Mouse (Mus musculus): ENCODE measurements around the gene Irgc1. TPM values are rescaled to one million over a fixed set of nuclear protein-coding genes. Genes with fewer than 3 reads are reported as not detected.

The Irgc1 gene
- total and polyA plus RNA-seq, 3 experiments, result not detected

DNA sequence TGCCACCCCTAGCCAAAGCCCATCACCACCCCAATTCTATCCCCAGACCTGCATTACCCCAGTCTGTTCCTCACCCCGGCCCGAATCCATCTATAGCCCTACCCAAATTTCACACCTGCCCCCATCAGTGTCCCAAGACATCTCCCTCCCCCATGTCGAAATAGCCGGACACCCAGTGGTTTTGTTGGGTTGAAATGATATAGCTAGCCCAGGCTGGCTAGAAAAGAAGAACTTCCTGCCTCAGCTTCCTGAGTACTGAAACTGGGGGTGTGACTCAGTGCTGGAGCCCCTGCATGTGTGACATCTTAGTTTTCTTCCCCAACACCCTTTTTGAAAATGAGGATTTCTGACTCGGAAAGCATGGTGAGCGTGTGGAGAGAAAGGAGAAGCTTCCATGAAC is 14.7 kb upstream of the Irgc1 start:
- Histone ChIP-seq H3K4me1 (ENCODE audit: control insufficient read depth in 1 of 2, insufficient read depth in 2 of 2, low read length in 2 of 2) (peaks cover 2 to 14% of the 10 kb centered on the region in 2 experiments), H3K9ac (ENCODE audit: control insufficient read depth, low read depth, low read length, poor library complexity, severe bottlenecking) (no peak overlapping the region), H3K4me3 (ENCODE audit: control insufficient read depth in 1 of 2, insufficient read depth in 1 of 2, low read depth in 2 of 2, low read length in 2 of 2) (no peak overlapping the region), H3K79me2 (ENCODE audit: control insufficient read depth, insufficient read depth, low read length, poor library complexity) (0 out of 2 replicates have a peak, but pooled peaks cover 2% of the 10 kb centered on the region), H3K36me3 (ENCODE audit: control insufficient read depth in 1 of 2, insufficient read depth in 2 of 2, low read length in 2 of 2) (peaks cover 0 to 4% of the 10 kb centered on the region in 2 experiments; a peak in 2 of 4 replicates), H3K9me3 (replicated peaks; ENCODE audit: insufficient read depth, low read length) (no peaks in the 10 kb centered on the region), H3K27me3 (ENCODE audit: control insufficient read depth in 1 of 2, insufficient read depth in 2 of 2, low read length in 2 of 2) (no peaks in the 10 kb centered on the region), H3K27ac (ENCODE audit: control insufficient read depth, low read depth, low read length) (no peak overlapping the region)
- no peak for DNase-seq (ENCODE audit: low read depth, low spot score)
- TF ChIP-seq ELF1 (IDR thresholded peaks at IDR 0.05; ENCODE audit: low read depth, low read length) (no peak), POLR2A (IDR thresholded peaks at IDR 0.05; ENCODE audit: control insufficient read depth in 1 of 2, insufficient read depth in 1 of 2, low read depth in 1 of 2, low read length in 2 of 2, poor library complexity in 1 of 2) (no peak), JUND (IDR thresholded peaks at IDR 0.05; ENCODE audit: low read depth, low read length) (no peak), POLR2AphosphoS2 (IDR thresholded peaks at IDR 0.05; ENCODE audit: low read length) (no peak), HCFC1 (IDR thresholded peaks at IDR 0.05; ENCODE audit: low read depth, low read length) (no peak), ZMIZ1 (IDR thresholded peaks at IDR 0.05; ENCODE audit: low read depth, low read length) (no peak), ZNF384 (IDR thresholded peaks at IDR 0.05; ENCODE audit: low read depth, low read length) (no peak)

- Histone ChIP-seq H3K79me2 (ENCODE audit: control insufficient read depth, insufficient read depth, low read length, poor library complexity) (0 out of 2 replicates have a peak, but pooled peaks cover 2% of the 10 kb centered on the region), H3K27ac (ENCODE audit: control insufficient read depth, low read depth, low read length) (peak within 1 kb of the TSS; percentile 42), H3K36me3 (ENCODE audit: control insufficient read depth in 1 of 2, insufficient read depth in 2 of 2, low read length in 2 of 2) (peaks cover 0 to 5% of the 10 kb centered on the region in 2 experiments; a peak in 2 of 4 replicates), H3K4me3 (ENCODE audit: control insufficient read depth in 1 of 2, insufficient read depth in 1 of 2, low read depth in 2 of 2, low read length in 2 of 2) (peak within 1 kb of the TSS; percentile 66 to 84), H3K9ac (ENCODE audit: control insufficient read depth, low read depth, low read length, poor library complexity, severe bottlenecking) (peak within 1 kb of the TSS; percentile 68), H3K9me3 (replicated peaks; ENCODE audit: insufficient read depth, low read length) (no peaks in the 10 kb centered on the region), H3K27me3 (ENCODE audit: control insufficient read depth in 1 of 2, insufficient read depth in 2 of 2, low read length in 2 of 2) (no peaks in the 10 kb centered on the region), H3K4me1 (ENCODE audit: control insufficient read depth in 1 of 2, insufficient read depth in 2 of 2, low read length in 2 of 2) (peaks cover 4 to 19% of the 10 kb centered on the region in 2 experiments)
- TF ChIP-seq MAX (IDR thresholded peaks at IDR 0.05; ENCODE audit: low read length) (peak; percentile 84), HCFC1 (IDR thresholded peaks at IDR 0.05; ENCODE audit: low read depth, low read length) (no peak), BHLHE40 (IDR thresholded peaks at IDR 0.05; ENCODE audit: borderline replicate concordance, low read depth, low read length) (no peak), MAZ (IDR thresholded peaks at IDR 0.05; ENCODE audit: low read depth, low read length) (no peak), SIN3A (IDR thresholded peaks at IDR 0.05; ENCODE audit: low read length) (peak; percentile 47; the same call in 1 of the 2 replicates), POLR2A (IDR thresholded peaks at IDR 0.05; ENCODE audit: control insufficient read depth in 1 of 2, insufficient read depth in 1 of 2, low read depth in 1 of 2, low read length in 2 of 2, poor library complexity in 1 of 2) (peak; percentile 28 to 65; a peak in 2 of 4 replicates), MXI1 (IDR thresholded peaks at IDR 0.05; ENCODE audit: low read depth, low read length) (peak; percentile 96), GATA1 (IDR thresholded peaks at IDR 0.05; ENCODE audit: low read depth, low read length) (no peak), ETS1 (IDR thresholded peaks at IDR 0.05; ENCODE audit: low read depth, low read length) (no peak), USF1 (IDR thresholded peaks at IDR 0.05; ENCODE audit: low read depth, low read length) (peak; percentile 78), MYC (IDR thresholded peaks at IDR 0.05; ENCODE audit: low read depth, low read length) (peak; percentile 59; the same call in 1 of the 2 replicates), NELFE (IDR thresholded peaks at IDR 0.05; ENCODE audit: low read depth, low read length) (peak; percentile 41; the same call in 1 of the 2 replicates)
- peak; percentile 72 for DNase-seq (ENCODE audit: low read depth, low spot score)
Observed at GRCm38 (mm10) chr7:24462388-24463319, 10.6 kb upstream of the Irgc1 start, which contains the start of gene Plaur. TSS of gene Plaur (plus strand) at chr7:24462484.

Data from MEL (cell line).